Mouse (Mus musculus): ENCODE measurements around the gene Fam90a1a. TPM values are rescaled to one million over a fixed set of nuclear protein-coding genes. Genes with fewer than 3 reads are reported as not detected.
A peak's percentile ranks its signal among the peaks of the same experiment; 100 is the strongest.

Fam90a1a gene
- polyA plus RNA-seq, 1 experiment from 2014 or later: not detected

DNA sequence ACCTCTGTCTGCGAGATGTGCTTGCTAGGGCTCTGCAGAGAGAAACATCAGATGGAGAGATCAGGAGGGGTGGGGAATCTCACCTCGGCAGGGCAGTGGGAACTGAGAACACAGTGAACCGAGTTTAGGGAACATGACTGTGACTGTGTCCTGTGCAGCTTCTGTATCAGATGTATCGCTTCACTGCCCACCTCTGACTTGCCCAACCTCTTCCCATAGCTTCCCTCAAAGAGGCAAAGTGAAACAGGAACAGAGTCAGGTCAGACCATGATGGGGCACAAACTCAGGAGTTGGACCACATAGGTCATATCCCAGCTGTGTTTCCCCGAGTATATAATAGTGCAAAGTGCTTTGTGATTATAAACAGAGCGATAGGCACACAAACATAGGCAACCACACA lies 47.9 kb downstream of the Fam90a1a start:
- Histone ChIP-seq H3K27ac (ENCODE audit: low read depth, low read length) (no peak overlapping the region), H3K9me3 (ENCODE audit: control insufficient read depth, low read length) (no peaks in the 10 kb centered on the region), H3K9ac (ENCODE audit: low read depth, low read length) (no peak overlapping the region), H3K4me2 (ENCODE audit: low read length) (no peak overlapping the region), H3K36me3 (ENCODE audit: control insufficient read depth, insufficient read depth, low read length) (peaks cover 3% of the 10 kb centered on the region; the same call in 1 of the 2 replicates), H3K4me3 (ENCODE audit: low read length) (no peak overlapping the region), H3K4me1 (ENCODE audit: control insufficient read depth, insufficient read depth, low read depth, low read length) (no peaks in the 10 kb centered on the region), H3K27me3 (replicated peaks; ENCODE audit: control insufficient read depth, insufficient read depth, low read length) (no peaks in the 10 kb centered on the region)
- no peak for ATAC-seq
- WGBS: 82% methylated on average over 6 of the region's 6 CpGs

DNA sequence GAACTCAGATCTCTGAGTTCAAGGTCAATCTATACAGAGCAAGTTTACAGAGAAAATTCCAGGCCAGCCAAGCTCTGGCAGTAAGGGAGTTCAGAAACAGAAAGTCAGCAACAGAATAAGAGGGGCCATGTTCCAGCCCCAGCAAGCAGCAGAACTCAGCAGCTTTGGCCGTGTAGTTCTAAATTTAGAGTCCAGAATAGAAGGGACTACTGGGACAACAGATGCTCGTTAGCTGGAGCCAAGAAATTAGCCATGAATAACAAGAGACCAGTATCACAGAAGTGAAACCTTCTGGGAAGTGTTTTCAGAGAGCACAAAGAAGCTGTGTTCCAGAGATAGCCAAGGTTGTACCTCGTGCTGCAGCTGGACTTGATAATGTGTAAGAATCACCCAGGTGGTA lies 50.9 kb downstream of the Fam90a1a start:
- peaks cover 3% of the 10 kb centered on the region; the same call in 1 of the 2 replicates for H3K36me3 ChIP-seq (ENCODE audit: control insufficient read depth, insufficient read depth, low read length)
- H3K9me3 ChIP-seq (ENCODE audit: control insufficient read depth, low read length): no peaks in the 10 kb centered on the region
- H3K9ac ChIP-seq (ENCODE audit: low read depth, low read length): no peak overlapping the region
- no peak for ATAC-seq
- no peak overlapping the region for H3K4me2 ChIP-seq (ENCODE audit: low read length)
- H3K4me1 ChIP-seq (ENCODE audit: control insufficient read depth, insufficient read depth, low read depth, low read length): no peaks in the 10 kb centered on the region
- 59% methylated on average over 3 of the region's 3 CpGs for WGBS
- no peak overlapping the region for H3K27ac ChIP-seq (ENCODE audit: low read depth, low read length)
- H3K27me3 ChIP-seq (replicated peaks; ENCODE audit: control insufficient read depth, insufficient read depth, low read length): no peaks in the 10 kb centered on the region
- no peak overlapping the region for H3K4me3 ChIP-seq (ENCODE audit: low read length)

DNA sequence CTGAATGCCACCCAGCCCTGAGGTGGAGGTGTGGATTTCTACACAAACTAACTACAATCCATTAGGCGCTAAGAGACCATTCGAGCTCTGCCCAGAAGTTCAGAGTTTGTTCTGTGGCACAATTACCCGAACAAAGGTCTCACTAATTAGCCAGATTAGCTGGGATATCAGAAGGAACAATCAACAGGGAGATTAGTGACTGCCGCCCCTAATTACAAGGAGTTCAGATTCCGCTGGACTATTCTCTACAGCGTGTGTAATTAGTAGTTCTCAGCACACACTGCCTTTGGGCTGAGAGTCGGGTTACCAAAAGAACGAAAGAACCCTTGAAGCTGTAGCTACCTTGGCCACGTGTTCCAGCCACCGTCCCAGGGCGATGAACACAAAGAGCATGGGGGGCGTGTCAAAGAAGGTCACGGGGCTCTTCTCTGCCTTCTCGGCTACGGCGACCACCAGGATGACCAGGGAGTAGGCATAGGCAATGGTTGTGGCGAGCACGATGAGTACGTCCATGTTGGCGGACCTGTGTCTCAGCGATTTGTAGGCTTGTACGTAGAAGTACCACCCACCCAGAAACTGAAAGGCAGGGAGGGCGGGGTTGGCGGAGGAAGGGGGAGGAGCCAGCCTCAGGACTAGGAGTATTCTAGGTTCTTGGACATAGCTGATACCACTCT lies 54.7 kb downstream of the Fam90a1a start:
- Histone ChIP-seq H3K4me1 (ENCODE audit: control insufficient read depth, insufficient read depth, low read depth, low read length) (no peaks in the 10 kb centered on the region), H3K4me3 (ENCODE audit: low read length) (no peak overlapping the region), H3K9ac (ENCODE audit: low read depth, low read length) (no peak overlapping the region), H3K36me3 (ENCODE audit: control insufficient read depth, insufficient read depth, low read length) (peaks cover 3% of the 10 kb centered on the region; the same call in 1 of the 2 replicates), H3K4me2 (ENCODE audit: low read length) (no peak overlapping the region), H3K27ac (ENCODE audit: low read depth, low read length) (no peak overlapping the region), H3K27me3 (replicated peaks; ENCODE audit: control insufficient read depth, insufficient read depth, low read length) (no peaks in the 10 kb centered on the region), H3K9me3 (ENCODE audit: control insufficient read depth, low read length) (no peaks in the 10 kb centered on the region)
- ATAC-seq: 0 out of 2 replicates have a peak, but pooled peaks have one; percentile 27
- WGBS: 77% methylated on average over 24 of the region's 24 CpGs

Other genes with a start within 250 kb of the Fam90a1a start
- not detected in 2 replicates for gene Defa24, start 224.2 kb upstream of the Fam90a1a start, polyA plus RNA-seq (2015; fragmentation: Nextera tagmentation; extraction: Ambion mirVana)
- not detected in 2 replicates for gene Defb50, start 135.2 kb upstream of the Fam90a1a start, polyA plus RNA-seq (2015; fragmentation: Nextera tagmentation; extraction: Ambion mirVana)
- not detected in 2 replicates for gene Defb2, start 118.8 kb upstream of the Fam90a1a start, polyA plus RNA-seq (2015; fragmentation: Nextera tagmentation; extraction: Ambion mirVana)
- 1.2 and 2.3 TPM in 2 replicates for gene Defb10, start 99.8 kb upstream of the Fam90a1a start, polyA plus RNA-seq (2015; fragmentation: Nextera tagmentation; extraction: Ambion mirVana)
- gene Defb9, start 73.3 kb upstream of the Fam90a1a start, polyA plus RNA-seq (2015; fragmentation: Nextera tagmentation; extraction: Ambion mirVana): 2.2 and 3.3 TPM in 2 replicates
- gene Defb11, start 52.3 kb upstream of the Fam90a1a start, polyA plus RNA-seq (2015; fragmentation: Nextera tagmentation; extraction: Ambion mirVana): 42.5 and 47.1 TPM in 2 replicates
- gene Defb15, start 26.0 kb upstream of the Fam90a1a start, polyA plus RNA-seq (2015; fragmentation: Nextera tagmentation; extraction: Ambion mirVana): not detected in 2 replicates
- not detected in 2 replicates for gene Defb35, start 20.4 kb upstream of the Fam90a1a start, polyA plus RNA-seq (2015; fragmentation: Nextera tagmentation; extraction: Ambion mirVana)
- not detected in 2 replicates for gene Defb13, start 12.0 kb upstream of the Fam90a1a start, polyA plus RNA-seq (2015; fragmentation: Nextera tagmentation; extraction: Ambion mirVana)
- not detected in 2 replicates for gene Ccdc70, start 11.1 kb downstream of the Fam90a1a start, polyA plus RNA-seq (2015; fragmentation: Nextera tagmentation; extraction: Ambion mirVana)
- gene Atp7b, start 101.6 kb downstream of the Fam90a1a start, polyA plus RNA-seq (2015; fragmentation: Nextera tagmentation; extraction: Ambion mirVana): 1.8 and 1.9 TPM in 2 replicates
- gene Alg11, start 102.0 kb downstream of the Fam90a1a start, polyA plus RNA-seq (2015; fragmentation: Nextera tagmentation; extraction: Ambion mirVana): 40.9 and 42.4 TPM in 2 replicates
- 1.4 and 1.6 TPM in 2 replicates for gene Nek5, start 166.3 kb downstream of the Fam90a1a start, polyA plus RNA-seq (2015; fragmentation: Nextera tagmentation; extraction: Ambion mirVana)
- gene Nek3, start 207.7 kb downstream of the Fam90a1a start, polyA plus RNA-seq (2015; fragmentation: Nextera tagmentation; extraction: Ambion mirVana): 8.0 and 8.3 TPM in 2 replicates
- 12.8 and 15.5 TPM in 2 replicates for gene Ckap2, start 227.1 kb downstream of the Fam90a1a start, polyA plus RNA-seq (2015; fragmentation: Nextera tagmentation; extraction: Ambion mirVana)
- 41.4 and 44.3 TPM in 2 replicates for gene Vps36, start 234.1 kb downstream of the Fam90a1a start, polyA plus RNA-seq (2015; fragmentation: Nextera tagmentation; extraction: Ambion mirVana)

Data from hindbrain, embryonic 16.5 days (tissue).